Mouse (Mus musculus): ENCODE measurements around the gene Ybx2.

The Ybx2 gene

GRCm38 (mm10) chr11:69934681-69935080 lies 915 bp upstream of the Ybx2 start:
- DNase-seq (ENCODE audit: low read depth, low spot score) = no peak

GRCm38 (mm10) chr11:69936156-69936555 lies 560 bp downstream of the Ybx2 start:
- peak; percentile 69 for DNase-seq (ENCODE audit: low read depth, low spot score)

- DNase-seq (ENCODE audit: low read depth, low spot score) = no peak
These were observed 1.2 kb downstream of the Ybx2 start for GRCm38 (mm10) chr11:69936714-69937347.

- no peak for DNase-seq (ENCODE audit: low read depth, low spot score)
These were observed 1.8 kb downstream of the Ybx2 start for GRCm38 (mm10) chr11:69937385-69937784.

GRCm38 (mm10) chr11:69937834-69938233 lies 2.2 kb downstream of the Ybx2 start:
- DNase-seq (ENCODE audit: low read depth, low spot score) = no peak

GRCm38 (mm10) chr11:69938401-69938979 lies 2.9 kb downstream of the Ybx2 start:
- peak; percentile 56 for DNase-seq (ENCODE audit: low read depth, low spot score)

- no peak for DNase-seq (ENCODE audit: low read depth, low spot score)
These were observed 3.6 kb downstream of the Ybx2 start for GRCm38 (mm10) chr11:69939181-69939580.

- DNase-seq (ENCODE audit: low read depth, low spot score) = no peak
These were observed 4.1 kb downstream of the Ybx2 start for GRCm38 (mm10) chr11:69939731-69940130.

GRCm38 (mm10) chr11:69940962-69941361 lies 5.4 kb downstream of the Ybx2 start:
- DNase-seq (ENCODE audit: low read depth, low spot score) = no peak

GRCm38 (mm10) chr11:69945216-69945615 lies 9.6 kb downstream of the Ybx2 start:
- no peak for DNase-seq (ENCODE audit: low read depth, low spot score)

GRCm38 (mm10) chr11:69945997-69946891 lies 10.6 kb downstream of the Ybx2 start:
- DNase-seq (ENCODE audit: low read depth, low spot score) = no peak

- no peak for DNase-seq (ENCODE audit: low read depth, low spot score)
These were observed 11.9 kb downstream of the Ybx2 start for GRCm38 (mm10) chr11:69947337-69948065.

GRCm38 (mm10) chr11:69948066-69948762 lies 12.6 kb downstream of the Ybx2 start, which contains the start of gene Slc2a4:
Gene Slc2a4, minus strand, starts transcription at chr11:69948188.
- peak; percentile 97 for DNase-seq (ENCODE audit: low read depth, low spot score)

GRCm38 (mm10) chr11:69948763-69949150 lies 13.2 kb downstream of the Ybx2 start:
- peak; percentile 91 for DNase-seq (ENCODE audit: low read depth, low spot score)

GRCm38 (mm10) chr11:69950807-69951459 lies 15.3 kb downstream of the Ybx2 start:
- DNase-seq (ENCODE audit: low read depth, low spot score) = no peak

- no peak for DNase-seq (ENCODE audit: low read depth, low spot score)
These were observed 16.7 kb downstream of the Ybx2 start for GRCm38 (mm10) chr11:69952274-69952673.

GRCm38 (mm10) chr11:69953267-69953915 lies 17.8 kb downstream of the Ybx2 start:
- no peak for DNase-seq (ENCODE audit: low read depth, low spot score)

GRCm38 (mm10) chr11:69955618-69956017 lies 20.0 kb downstream of the Ybx2 start:
- DNase-seq (ENCODE audit: low read depth, low spot score) = peak; percentile 54

- DNase-seq (ENCODE audit: low read depth, low spot score) = no peak
These were observed 20.6 kb downstream of the Ybx2 start for GRCm38 (mm10) chr11:69956218-69956617.

- DNase-seq (ENCODE audit: low read depth, low spot score) = peak; percentile 86
These were observed 25.0 kb downstream of the Ybx2 start for GRCm38 (mm10) chr11:69960616-69961015.
